Mouse (Mus musculus) heart, adult 8-10 months (tissue): ENCODE data around the gene Snx29. TPM values are rescaled to one million over a fixed set of nuclear protein-coding genes. Genes with fewer than 3 reads are reported as not detected.

Experiments used
- DNase-seq: peaks from one replicate; pipeline ENCODE4 v3.0.0; 2022; ENCODE audit warnings: low spot score
- total RNA-seq, 4 experiments: library from RNA; stranded (reverse); gene quantifications; 2 replicates each; pipeline ENCODE4 v1.2.4; 2022

Snx29 gene
- total RNA-seq, 4 experiments from 2014 or later = 9.4 to 12.3 (median 10.8) TPM

GRCm38 (mm10) chr16:11407932-11408620 lies 85.4 kb downstream of the Snx29 start:
- DNase-seq = no peak

- no peak for DNase-seq
Measured at GRCm38 (mm10) chr16:11408726-11409125, 86.0 kb downstream of the Snx29 start.

- no peak for DNase-seq
Measured at GRCm38 (mm10) chr16:11414631-11415030, 91.9 kb downstream of the Snx29 start.

GRCm38 (mm10) chr16:11418183-11418588 lies 95.5 kb downstream of the Snx29 start:
- peak; percentile 45 for DNase-seq

- DNase-seq = no peak
Measured at GRCm38 (mm10) chr16:11420311-11421080, 97.8 kb downstream of the Snx29 start.

DNA sequence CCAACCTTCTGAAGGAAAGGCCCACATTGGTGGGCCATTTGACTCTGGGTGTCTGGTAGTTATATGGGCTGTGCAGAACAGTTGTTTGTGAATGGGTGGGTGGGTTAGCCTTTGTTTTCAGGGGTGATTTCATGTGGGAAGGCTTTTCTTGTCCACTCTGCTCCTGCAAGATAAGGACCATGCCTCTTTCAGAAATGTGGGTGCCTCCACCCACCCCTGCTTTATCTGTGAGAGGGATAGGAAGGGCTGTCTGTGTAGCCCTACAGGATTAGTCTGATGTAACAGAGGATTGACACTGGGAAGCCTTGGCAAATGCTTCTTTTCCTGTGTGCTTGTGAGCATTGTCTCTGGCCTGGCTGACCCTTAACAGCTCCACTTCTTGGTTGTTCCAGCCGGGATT lies 99.5 kb downstream of the Snx29 start:
- no peak for DNase-seq

- no peak for DNase-seq
Measured at GRCm38 (mm10) chr16:11422889-11423610, 100.3 kb downstream of the Snx29 start.

DNA sequence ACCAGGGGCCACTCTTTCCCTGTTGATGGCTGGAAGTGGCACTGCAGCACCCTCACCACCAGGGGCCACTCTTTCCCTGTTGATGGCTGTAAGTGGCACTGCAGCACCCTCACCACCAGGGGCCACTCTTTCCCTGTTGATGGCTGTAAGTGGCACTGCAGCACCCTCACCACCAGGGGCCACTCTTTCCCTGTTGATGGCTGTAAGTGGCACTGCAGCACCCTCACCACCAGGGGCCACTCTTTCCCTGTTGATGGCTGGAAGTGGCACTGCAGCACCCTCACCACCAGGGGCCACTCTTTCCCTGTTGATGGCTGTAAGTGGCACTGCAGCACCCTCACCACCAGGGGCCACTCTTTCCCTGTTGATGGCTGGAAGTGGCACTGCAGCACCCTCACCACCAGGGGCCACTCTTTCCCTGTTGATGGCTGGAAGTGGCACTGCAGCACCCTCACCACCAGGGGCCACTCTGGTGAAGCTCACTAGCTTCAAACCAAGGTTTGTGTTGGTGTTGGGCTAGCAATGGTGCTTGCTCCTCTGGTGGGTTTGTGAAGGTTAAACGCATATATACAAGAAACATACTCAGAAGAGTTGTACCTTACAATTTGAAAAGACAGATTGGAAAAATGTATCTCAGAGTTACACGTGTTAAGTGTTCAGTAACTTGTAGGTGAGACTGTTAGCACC lies 101.0 kb downstream of the Snx29 start:
- DNase-seq = peak; percentile 35

DNA sequence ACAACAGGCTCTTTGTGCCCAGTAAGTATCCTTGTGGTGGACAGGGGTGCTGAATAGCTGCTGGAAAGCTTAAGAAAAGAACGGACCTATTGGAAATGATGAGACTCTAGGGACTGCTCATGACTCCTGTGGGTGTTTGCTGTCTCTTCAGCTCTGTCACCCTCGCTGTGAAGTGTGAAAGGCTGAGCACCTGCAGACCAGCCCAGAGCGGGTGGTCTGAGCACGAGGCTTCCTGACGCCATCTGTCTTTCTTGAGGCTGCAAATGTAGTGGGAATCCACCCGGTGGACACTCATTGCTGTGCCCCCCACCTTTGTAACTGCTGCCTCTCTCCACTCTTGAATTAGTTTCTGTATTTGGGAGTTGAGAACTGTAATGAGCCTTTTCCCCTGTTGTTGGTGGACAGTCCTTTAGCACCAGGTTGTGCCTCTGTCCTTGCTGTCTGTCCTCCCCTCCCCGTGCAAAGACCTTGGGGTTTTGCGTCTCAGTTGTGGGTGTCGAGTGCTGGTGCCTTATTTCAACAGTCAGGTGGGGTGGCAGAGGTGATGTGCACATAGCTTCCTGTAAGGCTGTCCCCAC lies 101.9 kb downstream of the Snx29 start:
- DNase-seq = no peak

DNA sequence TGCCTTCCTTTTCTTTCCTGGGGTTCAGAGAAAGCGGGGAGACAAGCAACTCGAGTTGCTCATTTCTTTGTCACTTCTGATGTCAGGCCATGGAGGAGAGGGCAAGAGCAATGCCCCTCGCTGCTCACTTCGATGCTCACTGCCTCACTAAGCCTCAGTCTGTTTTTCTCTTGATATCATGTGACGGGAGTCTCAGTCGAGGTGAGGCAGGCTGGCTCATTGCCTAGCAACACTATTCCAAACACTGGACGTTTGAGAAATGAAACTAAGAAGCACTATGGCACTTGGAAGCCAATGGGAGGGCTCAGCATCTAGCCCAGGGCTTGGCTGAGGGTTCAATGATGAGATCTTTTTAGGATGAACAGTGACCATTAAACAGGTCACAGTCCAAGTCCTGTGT lies 102.6 kb downstream of the Snx29 start:
- no peak for DNase-seq

- DNase-seq = no peak
Measured at GRCm38 (mm10) chr16:11426810-11427537, 104.3 kb downstream of the Snx29 start.

DNA sequence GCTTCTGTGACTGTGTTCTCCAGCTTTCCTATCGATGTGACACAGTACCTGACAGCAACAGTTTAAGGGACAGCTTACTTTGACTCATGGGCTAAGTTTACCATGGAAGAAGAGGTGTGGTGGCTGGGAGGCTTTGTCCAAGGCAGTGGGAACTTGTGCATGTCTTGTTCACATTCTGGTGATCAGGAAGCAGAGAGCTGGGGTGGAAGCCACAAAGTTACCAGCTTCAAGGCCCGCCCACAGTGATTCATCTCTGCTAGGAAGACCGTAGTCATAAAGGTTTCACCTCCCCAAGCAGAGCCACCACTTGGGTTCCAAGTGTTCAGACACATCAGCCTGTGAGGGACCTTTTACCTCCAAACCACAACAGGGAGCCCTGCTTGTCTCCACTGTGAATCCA lies 107.1 kb downstream of the Snx29 start:
- no peak for DNase-seq

DNA sequence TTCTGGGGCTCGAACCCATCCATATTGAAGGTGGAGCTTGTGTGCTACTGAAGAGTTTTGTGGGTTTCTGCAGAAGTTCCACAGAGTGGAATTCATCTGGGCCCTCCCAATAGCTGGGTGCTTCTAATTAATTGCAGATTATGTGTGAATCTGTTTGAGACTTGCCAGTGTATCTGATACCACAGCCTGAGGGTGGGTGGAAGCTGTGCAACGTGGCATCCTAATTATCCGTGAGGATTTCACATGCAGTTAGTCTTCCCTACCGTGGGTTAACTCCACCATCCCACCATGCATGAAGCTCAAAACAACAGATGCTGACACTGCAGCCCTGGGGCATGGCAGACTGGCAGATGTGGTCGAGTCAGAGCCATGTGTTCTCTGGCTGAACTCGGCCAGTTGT lies 107.8 kb downstream of the Snx29 start:
- no peak for DNase-seq

GRCm38 (mm10) chr16:11433779-11434178 lies 111.1 kb downstream of the Snx29 start:
- no peak for DNase-seq

GRCm38 (mm10) chr16:11437641-11438040 lies 114.9 kb downstream of the Snx29 start:
- DNase-seq = no peak

DNA sequence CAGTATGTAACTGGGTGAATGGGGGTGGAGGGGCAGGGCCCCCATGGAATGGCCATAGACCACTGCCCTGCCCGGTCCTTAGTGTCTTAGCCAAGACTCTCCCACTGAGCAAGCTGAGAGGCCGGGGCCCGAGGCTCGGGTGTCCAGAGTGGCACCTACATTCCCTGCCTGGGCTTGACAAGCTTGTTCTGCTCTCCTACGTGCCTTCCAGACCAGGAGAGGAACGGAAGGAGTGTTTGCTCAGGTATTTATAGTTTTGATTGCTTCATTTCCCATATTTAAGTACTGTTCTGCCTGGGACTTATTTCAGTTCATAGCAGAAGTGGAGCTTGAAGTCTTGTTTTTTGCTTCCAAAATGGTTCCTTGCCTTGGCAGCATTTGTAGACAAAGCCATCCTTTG lies 116.7 kb downstream of the Snx29 start:
- no peak for DNase-seq

- DNase-seq = no peak
Measured at GRCm38 (mm10) chr16:11441616-11442015, 118.9 kb downstream of the Snx29 start.

DNA sequence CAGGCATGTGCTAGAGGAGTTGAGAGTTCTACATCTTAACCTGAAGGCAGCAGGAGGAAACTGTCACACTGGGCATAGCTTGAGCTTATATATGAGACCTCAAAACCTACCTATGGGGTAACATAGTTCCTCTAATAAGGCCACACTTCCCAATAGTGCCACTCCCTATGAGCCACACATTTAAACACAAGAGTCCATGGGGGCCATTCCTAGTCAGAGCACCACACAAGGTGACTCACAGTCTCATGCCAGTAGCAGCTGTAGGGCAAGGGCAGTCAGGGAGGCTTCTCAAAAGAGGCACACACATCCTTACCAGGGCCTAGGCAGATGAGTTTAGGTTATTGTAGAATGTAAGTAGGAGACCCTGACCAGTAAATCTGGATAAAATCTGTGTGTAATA lies 119.8 kb downstream of the Snx29 start:
- no peak for DNase-seq

DNA sequence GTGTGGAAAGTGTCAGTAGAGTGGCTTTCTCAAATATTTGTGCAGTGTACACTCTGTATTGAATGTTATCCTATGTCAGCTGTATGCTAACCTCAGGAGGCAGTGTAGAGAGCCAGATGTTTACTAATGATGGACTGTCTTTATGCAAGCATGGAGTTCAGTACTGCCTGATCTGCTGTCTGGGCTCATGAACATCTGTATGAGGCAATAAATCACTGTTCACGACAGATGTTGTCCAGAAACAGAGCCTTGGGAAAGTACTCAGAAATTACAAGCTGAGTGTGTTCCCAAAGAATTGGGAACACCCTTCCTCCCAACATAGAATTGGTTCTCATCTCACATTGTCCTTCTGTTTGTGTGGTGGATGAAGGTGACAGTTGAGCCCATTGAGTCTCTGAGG lies 121.9 kb downstream of the Snx29 start:
- DNase-seq = no peak

DNA sequence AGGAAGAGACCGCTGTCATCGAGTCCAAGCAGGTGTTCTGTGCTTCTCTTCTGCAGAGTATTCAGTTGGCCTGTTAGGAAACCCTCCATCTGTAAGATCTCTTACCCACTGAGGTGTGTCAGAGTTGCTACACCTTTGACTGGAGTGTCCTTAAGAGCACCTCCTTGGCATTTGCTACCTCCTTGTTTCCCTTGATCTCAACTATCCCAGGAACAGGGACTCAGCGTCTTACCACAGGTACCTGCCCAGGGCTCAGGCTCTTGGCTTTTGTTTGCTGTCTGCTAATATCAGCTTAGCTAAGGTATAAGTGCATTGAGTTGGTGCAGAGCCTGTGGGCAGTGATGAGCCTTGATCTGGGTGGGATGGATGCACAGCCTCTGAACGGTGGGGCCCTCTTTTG lies 124.3 kb downstream of the Snx29 start:
- no peak for DNase-seq

DNA sequence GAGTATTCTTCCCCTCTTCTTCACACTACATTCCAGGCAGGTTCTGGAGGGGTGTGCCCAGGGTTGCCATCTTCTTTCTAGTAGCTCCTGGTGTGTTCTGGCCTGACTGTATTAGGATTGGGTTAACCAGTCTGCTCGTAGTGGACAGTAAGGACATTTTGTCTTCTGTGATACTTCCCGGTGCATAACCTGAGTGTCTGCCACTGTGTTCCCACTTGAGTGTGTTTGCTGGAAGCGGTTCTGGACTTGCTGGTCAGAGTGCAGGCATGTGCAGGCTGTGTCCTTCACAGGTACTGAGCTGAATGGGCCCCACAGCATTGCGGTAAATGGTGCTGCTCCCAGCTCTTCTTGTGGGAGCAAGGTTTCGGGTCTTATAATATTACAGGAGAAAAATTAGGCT lies 125.2 kb downstream of the Snx29 start:
- no peak for DNase-seq
